Mouse (Mus musculus) kidney, embryonic 14.5 days (tissue): Measurements from ENCODE around the gene Gng12. TPM values are rescaled to one million over a fixed set of nuclear protein-coding genes. Genes with fewer than 3 reads are reported as not detected.
"Not testable (repeated sequence)": the region's sequence is repeated elsewhere in the genome, so short reads cannot be mapped to it uniquely, and the experiment has no call there.

Experiments
- ATAC-seq: fragments of 200-750 bp; cut with Nextera tagmentation; 2 replicates; pipeline ENCODE4 v1.8.0; 2017; ENCODE audit warnings: moderate number of reproducible peaks, mild to moderate bottlenecking, moderate TSS enrichment, moderate library complexity; ENCODE audit not compliant: low FRiP score, low TSS enrichment
- H3K27ac ChIP-seq: fragments of 300-500 bp; sonication (generic); 2 replicates; pipeline ENCODE4 v1.5.1; 2014; ENCODE audit warnings: low read depth, mild to moderate bottlenecking, low read length, moderate library complexity, mixed read lengths
- H3K27me3 ChIP-seq: fragments of 300-500 bp; sonication (generic); 2 replicates; pipeline ENCODE4 v1.6.1; 2014; ENCODE audit warnings: mild to moderate bottlenecking, low read length; ENCODE audit not compliant: control insufficient read depth, insufficient read depth
- H3K36me3 ChIP-seq: fragments of 300-500 bp; sonication (generic); 2 replicates; pipeline ENCODE4 v1.6.1; 2014; ENCODE audit warnings: low read length, mixed read lengths; ENCODE audit not compliant: control insufficient read depth, insufficient read depth
- H3K4me1 ChIP-seq: fragments of 300-500 bp; sonication (generic); 2 replicates; pipeline ENCODE4 v1.6.1; 2014; ENCODE audit warnings: low read length, mixed read lengths; ENCODE audit not compliant: control insufficient read depth, insufficient read depth
- H3K4me2 ChIP-seq: fragments of 300-500 bp; sonication (generic); replicated peaks from 2 replicates; pipeline ENCODE4 v1.6.1; 2014; ENCODE audit warnings: low read depth, mild to moderate bottlenecking, low read length
- H3K4me3 ChIP-seq: fragments of 300-500 bp; sonication (generic); 2 replicates; pipeline ENCODE4 v1.5.1; 2014; ENCODE audit warnings: mild to moderate bottlenecking, low read length
- H3K9ac ChIP-seq: fragments of 300-500 bp; sonication (generic); 2 replicates; pipeline ENCODE4 v1.6.1; 2014; ENCODE audit warnings: low read depth, mild to moderate bottlenecking, low read length, moderate library complexity
- H3K9me3 ChIP-seq: fragments of 300-500 bp; sonication (generic); 2 replicates; pipeline ENCODE4 v1.6.1; 2016; ENCODE audit warnings: low read length; ENCODE audit not compliant: control insufficient read depth
- WGBS: fragments of 180-500 bp; shearing (Covaris S2); extraction: QIAGEN DNeasy Blood & Tissue Kit; methylation state at CpG from one replicate; pipeline ENCODE4 v1.1.7; 2014; 5-methylcytosine and 5-hydroxymethylcytosine counted together
- polyA plus RNA-seq: library from polyadenylated mRNA; unstranded; fragments of >200 nt; fragmentation: Nextera tagmentation; extraction: Ambion mirVana; gene quantifications from 2 replicates; pipeline ENCODE4 v1.2.1, GENCODE M21; 2014

The Gng12 gene
- polyA plus RNA-seq, 1 experiment from 2014 or later = 108 TPM

- H3K9ac ChIP-seq = no peak overlapping the region
- H3K4me2 ChIP-seq = no peak overlapping the region
- ATAC-seq = no peak
- H3K27ac ChIP-seq = no peak overlapping the region
- 0 out of 2 replicates have a peak, but pooled peaks cover 10% of the 10 kb centered on the region for H3K4me1 ChIP-seq
- WGBS = 65% methylated on average over 7 of the region's 7 CpGs
- H3K36me3 ChIP-seq = peaks cover 2% of the 10 kb centered on the region; the same call in 1 of the 2 replicates
- H3K4me3 ChIP-seq = no peak overlapping the region
- H3K9me3 ChIP-seq = no peaks in the 10 kb centered on the region
- H3K27me3 ChIP-seq = no peaks in the 10 kb centered on the region
These were observed 120.4 kb downstream of the Gng12 start for GRCm38 (mm10) chr6:67016520-67017111.

GRCm38 (mm10) chr6:67018365-67018764 lies 122.2 kb downstream of the Gng12 start:
- H3K9me3 ChIP-seq = no peaks in the 10 kb centered on the region
- no peak overlapping the region for H3K4me3 ChIP-seq
- H3K36me3 ChIP-seq = peaks cover 2% of the 10 kb centered on the region; the same call in 1 of the 2 replicates
- H3K27ac ChIP-seq = no peak overlapping the region
- 0 out of 2 replicates have a peak, but pooled peaks cover 10% of the 10 kb centered on the region for H3K4me1 ChIP-seq
- no peak for ATAC-seq
- H3K27me3 ChIP-seq = no peaks in the 10 kb centered on the region
- no peak overlapping the region for H3K9ac ChIP-seq
- WGBS = 68% methylated on average over 4 of the region's 4 CpGs
- H3K4me2 ChIP-seq = no peak overlapping the region

GRCm38 (mm10) chr6:67019001-67019400 lies 122.8 kb downstream of the Gng12 start:
- WGBS = 94% methylated on average over 7 of the region's 7 CpGs
- ATAC-seq, H3K36me3 ChIP-seq, H3K4me3 ChIP-seq, H3K4me1 ChIP-seq, H3K4me2 ChIP-seq, H3K27me3 ChIP-seq, H3K9me3 ChIP-seq, H3K9ac ChIP-seq, H3K27ac ChIP-seq: not testable (repeated sequence)

GRCm38 (mm10) chr6:67021308-67021707 lies 125.1 kb downstream of the Gng12 start:
- ATAC-seq = no peak
- H3K27me3 ChIP-seq = no peaks in the 10 kb centered on the region
- 93% methylated on average over 5 of the region's 5 CpGs for WGBS
- H3K4me2 ChIP-seq = no peak overlapping the region
- no peak overlapping the region for H3K4me3 ChIP-seq
- no peak overlapping the region for H3K27ac ChIP-seq
- H3K4me1 ChIP-seq = 0 out of 2 replicates have a peak, but pooled peaks cover 3% of the 10 kb centered on the region
- no peaks in the 10 kb centered on the region for H3K9me3 ChIP-seq
- H3K36me3 ChIP-seq = peaks cover 2% of the 10 kb centered on the region; the same call in 1 of the 2 replicates
- H3K9ac ChIP-seq = no peak overlapping the region

GRCm38 (mm10) chr6:67023729-67024128 lies 127.5 kb downstream of the Gng12 start:
- H3K9ac ChIP-seq = no peak overlapping the region
- WGBS = 70% methylated on average over 4 of the region's 4 CpGs
- no peak overlapping the region for H3K27ac ChIP-seq
- no peaks in the 10 kb centered on the region for H3K9me3 ChIP-seq
- H3K4me1 ChIP-seq = no peaks in the 10 kb centered on the region
- no peak overlapping the region for H3K4me2 ChIP-seq
- H3K36me3 ChIP-seq = no peaks in the 10 kb centered on the region; the same call in 1 of the 2 replicates
- no peak overlapping the region for H3K4me3 ChIP-seq
- no peaks in the 10 kb centered on the region for H3K27me3 ChIP-seq
- ATAC-seq = no peak

GRCm38 (mm10) chr6:67026661-67027060 lies 130.5 kb downstream of the Gng12 start:
- WGBS = 66% methylated on average over 3 of the region's 3 CpGs
- ATAC-seq = no peak
- no peak overlapping the region for H3K9ac ChIP-seq

GRCm38 (mm10) chr6:67027438-67028142 lies 131.4 kb downstream of the Gng12 start:
- no peak for ATAC-seq
- Histone ChIP-seq H3K36me3 (no peaks in the 10 kb centered on the region), H3K9ac (no peak overlapping the region), H3K9me3 (no peaks in the 10 kb centered on the region), H3K4me1 (no peaks in the 10 kb centered on the region), H3K4me3 (no peak overlapping the region), H3K27me3 (no peaks in the 10 kb centered on the region), H3K4me2 (no peak overlapping the region), H3K27ac (no peak overlapping the region)
- WGBS = 81% methylated on average over 9 of the region's 9 CpGs

More at GRCm38 (mm10) chr6:67026661-67027060, 130.5 kb downstream of the Gng12 start:
- H3K27me3 ChIP-seq = no peaks in the 10 kb centered on the region
- no peaks in the 10 kb centered on the region for H3K4me1 ChIP-seq
- no peak overlapping the region for H3K27ac ChIP-seq
- H3K9me3 ChIP-seq = no peaks in the 10 kb centered on the region
- no peak overlapping the region for H3K4me3 ChIP-seq
- no peak overlapping the region for H3K4me2 ChIP-seq
- H3K36me3 ChIP-seq = no peaks in the 10 kb centered on the region

- Histone ChIP-seq H3K9ac (no peak overlapping the region), H3K27ac (no peak overlapping the region), H3K4me2 (no peak overlapping the region), H3K9me3 (no peaks in the 10 kb centered on the region), H3K4me3 (no peak overlapping the region), H3K27me3 (no peaks in the 10 kb centered on the region), H3K4me1 (0 out of 2 replicates have a peak, but pooled peaks cover 3% of the 10 kb centered on the region), H3K36me3 (no peaks in the 10 kb centered on the region)
- ATAC-seq = no peak
- WGBS = 45% methylated on average over 5 of the region's 5 CpGs
These were observed 133.2 kb downstream of the Gng12 start for GRCm38 (mm10) chr6:67029312-67029950.

GRCm38 (mm10) chr6:67029987-67030386 lies 133.8 kb downstream of the Gng12 start:
- no peaks in the 10 kb centered on the region for H3K27me3 ChIP-seq
- H3K9me3 ChIP-seq = no peaks in the 10 kb centered on the region
- no peak overlapping the region for H3K9ac ChIP-seq
- WGBS = 55% methylated on average over 3 of the region's 3 CpGs
- no peak overlapping the region for H3K27ac ChIP-seq
- H3K36me3 ChIP-seq = no peaks in the 10 kb centered on the region
- ATAC-seq = no peak
- no peak overlapping the region for H3K4me3 ChIP-seq
- no peak overlapping the region for H3K4me2 ChIP-seq
- 0 out of 2 replicates have a peak, but pooled peaks cover 3% of the 10 kb centered on the region for H3K4me1 ChIP-seq
